Mouse (Mus musculus) limb, embryonic 11.5 days (tissue): ENCODE data around the gene Frat2. TPM values are rescaled to one million over a fixed set of nuclear protein-coding genes. Genes with fewer than 3 reads are reported as not detected.

Source experiments
- ATAC-seq: fragments of 200-750 bp; cut with Nextera tagmentation; 2 replicates; pipeline ENCODE4 v1.8.0; 2017; ENCODE audit warnings: low read depth; ENCODE audit not compliant: insufficient number of reproducible peaks, low FRiP score, low TSS enrichment
- DNase-seq: peaks from one replicate; pipeline ENCODE4 v3.0.0-alpha.2; 2015; ENCODE audit warnings: low spot score
- H3K27ac ChIP-seq: fragments of 300-500 bp; sonication (generic); replicated peaks from 2 replicates; pipeline ENCODE4 v1.5.1; 2014; ENCODE audit warnings: low read depth, mild to moderate bottlenecking, low read length
- H3K27me3 ChIP-seq: fragments of 300-500 bp; sonication (generic); 2 replicates; pipeline ENCODE4 v1.6.1; 2014; ENCODE audit warnings: mild to moderate bottlenecking, low read length, mixed read lengths; ENCODE audit not compliant: control insufficient read depth, insufficient read depth
- H3K36me3 ChIP-seq: fragments of 300-500 bp; sonication (generic); 2 replicates; pipeline ENCODE4 v1.6.1; 2014; ENCODE audit warnings: mild to moderate bottlenecking, low read length, moderate library complexity, mixed read lengths; ENCODE audit not compliant: control insufficient read depth, insufficient read depth
- H3K4me1 ChIP-seq: fragments of 300-500 bp; sonication (generic); 2 replicates; pipeline ENCODE4 v1.6.1; 2014; ENCODE audit warnings: low read length, mixed read lengths; ENCODE audit not compliant: control insufficient read depth, insufficient read depth
- H3K4me2 ChIP-seq: fragments of 300-500 bp; sonication (generic); 2 replicates; pipeline ENCODE4 v1.6.1; 2014; ENCODE audit warnings: low read depth, mild to moderate bottlenecking, moderate library complexity; ENCODE audit not compliant: severe bottlenecking
- H3K4me3 ChIP-seq: fragments of 300-500 bp; sonication (generic); 2 replicates; pipeline ENCODE4 v1.5.1; 2014; ENCODE audit warnings: low read depth, low read length
- H3K9ac ChIP-seq: fragments of 300-500 bp; sonication (generic); 2 replicates; pipeline ENCODE4 v1.6.1; 2014; ENCODE audit warnings: mild to moderate bottlenecking, low read length
- H3K9me3 ChIP-seq: fragments of 300-500 bp; sonication (generic); 2 replicates; pipeline ENCODE4 v1.6.1; 2016; ENCODE audit warnings: low read length; ENCODE audit not compliant: control insufficient read depth
- WGBS: fragments of 180-500 bp; shearing (Covaris S2); extraction: QIAGEN DNeasy Blood & Tissue Kit; methylation state at CpG from one replicate; pipeline ENCODE4 v1.1.7; 2014; 5-methylcytosine and 5-hydroxymethylcytosine counted together
- polyA plus RNA-seq: library from polyadenylated mRNA; unstranded; fragments of >200 nt; fragmentation: Nextera tagmentation; extraction: Ambion mirVana; gene quantifications from 2 replicates; pipeline ENCODE4 v1.2.1, GENCODE M21; 2014

The Frat2 gene
- polyA plus RNA-seq, 1 experiment from 2014 or later: 2.4 TPM

DNA sequence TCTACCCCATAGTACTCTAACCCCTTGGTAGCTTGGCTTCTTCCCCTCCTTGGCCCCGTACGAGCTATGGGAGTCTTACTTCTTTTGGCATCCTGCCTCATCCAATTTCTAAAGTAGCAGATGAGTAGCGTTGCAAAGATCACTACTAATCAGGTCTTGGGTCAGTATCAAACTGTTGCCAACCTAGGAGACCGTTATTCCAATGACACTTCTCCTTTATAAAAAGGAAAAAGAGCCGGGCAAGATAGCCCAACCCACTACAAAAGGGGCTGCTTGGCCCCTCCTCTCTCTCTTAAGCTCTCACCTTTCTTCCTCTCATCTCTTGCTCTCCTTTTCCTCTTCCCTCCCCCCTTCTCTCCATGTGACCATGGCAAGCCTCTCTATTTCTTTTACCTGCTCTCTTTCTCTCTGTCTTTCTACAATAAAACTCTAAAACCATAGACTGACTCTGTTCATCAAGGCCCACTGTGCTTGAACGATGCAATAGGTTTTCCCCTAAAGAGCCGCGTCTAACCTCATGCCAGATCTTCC is 39.8 kb downstream of the Frat2 start:
- no peak overlapping the region for H3K27ac ChIP-seq
- no peak overlapping the region for H3K9ac ChIP-seq
- DNase-seq: no peak
- H3K4me1 ChIP-seq: no peaks in the 10 kb centered on the region
- ATAC-seq: no peak
- H3K4me2 ChIP-seq: no peak overlapping the region
- H3K27me3 ChIP-seq: no peaks in the 10 kb centered on the region
- no peak overlapping the region for H3K4me3 ChIP-seq
- H3K36me3 ChIP-seq: no peaks in the 10 kb centered on the region
- no peaks in the 10 kb centered on the region; the same call in 1 of the 2 replicates for H3K9me3 ChIP-seq
- 88% methylated on average over 8 of the region's 8 CpGs for WGBS

- Histone ChIP-seq H3K36me3 (no peaks in the 10 kb centered on the region), H3K4me3 (no peak overlapping the region), H3K4me2 (no peak overlapping the region), H3K27ac (no peak overlapping the region), H3K27me3 (no peaks in the 10 kb centered on the region), H3K9ac (no peak overlapping the region), H3K9me3 (no peaks in the 10 kb centered on the region; the same call in 1 of the 2 replicates), H3K4me1 (no peaks in the 10 kb centered on the region)
- WGBS: 92% methylated on average over 9 of the region's 9 CpGs
- ATAC-seq (no peak), DNase-seq (no peak)
Observed at GRCm38 (mm10) chr19:41807497-41807896, 40.4 kb downstream of the Frat2 start.

- H3K9ac ChIP-seq: no peak overlapping the region
- no peak overlapping the region for H3K4me3 ChIP-seq
- WGBS: 85% methylated on average over 4 of the region's 4 CpGs
- no peaks in the 10 kb centered on the region for H3K36me3 ChIP-seq
- no peak overlapping the region for H3K4me2 ChIP-seq
- H3K4me1 ChIP-seq: peaks cover under 1% of the 10 kb centered on the region; the same call in 1 of the 2 replicates
- H3K27me3 ChIP-seq: no peaks in the 10 kb centered on the region
- DNase-seq (no peak), ATAC-seq (no peak)
- no peaks in the 10 kb centered on the region; the same call in 1 of the 2 replicates for H3K9me3 ChIP-seq
- H3K27ac ChIP-seq: no peak overlapping the region
Observed at GRCm38 (mm10) chr19:41805831-41806230, 42.1 kb downstream of the Frat2 start.

GRCm38 (mm10) chr19:41803322-41803721 is 44.6 kb downstream of the Frat2 start:
- Histone ChIP-seq H3K36me3 (no peaks in the 10 kb centered on the region), H3K4me1 (peaks cover 8% of the 10 kb centered on the region), H3K27ac (no peak overlapping the region), H3K4me3 (no peak overlapping the region), H3K27me3 (no peaks in the 10 kb centered on the region), H3K4me2 (no peak overlapping the region), H3K9me3 (no peaks in the 10 kb centered on the region; the same call in 1 of the 2 replicates), H3K9ac (no peak overlapping the region)
- DNase-seq (no peak), ATAC-seq (no peak)
- 50% methylated on average over 7 of the region's 7 CpGs for WGBS

DNA sequence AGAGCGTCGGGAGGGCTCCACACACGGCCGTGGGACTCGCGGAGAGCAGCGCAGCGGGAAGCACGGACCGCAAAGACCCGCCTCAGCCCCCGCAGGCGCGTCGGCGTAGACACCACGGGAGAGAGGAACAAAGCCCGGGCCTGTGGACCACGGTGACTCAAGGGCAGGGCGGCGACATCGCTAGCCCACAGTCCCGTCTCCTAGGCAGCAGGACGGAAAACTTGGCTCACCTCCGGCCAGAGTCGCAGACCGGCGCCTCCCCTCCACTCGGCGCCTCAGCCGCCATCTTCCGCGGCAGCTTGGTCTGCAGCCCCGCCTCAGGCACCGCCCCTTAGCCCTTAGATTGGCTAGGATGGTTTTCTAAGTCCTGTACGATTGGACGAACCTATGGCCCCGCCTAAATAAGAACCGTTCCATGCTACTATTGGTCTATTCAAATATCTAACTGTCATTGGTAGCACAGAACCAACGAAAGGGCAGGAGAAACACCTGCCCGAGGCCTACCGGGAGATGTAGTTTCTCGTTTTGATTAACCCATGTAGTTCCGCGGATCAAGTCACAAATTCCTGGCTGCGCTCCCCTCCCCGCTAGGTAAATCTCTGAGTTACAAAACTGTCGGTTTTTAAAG is 46.1 kb downstream of the Frat2 start, which contains the start of gene Arhgap19:
Arhgap19 (minus strand) TSS at position 306 of the 628 bp plus-strand sequence.
- Histone ChIP-seq H3K4me2 (peak within 1 kb of the TSS; percentile 76), H3K27me3 (no peaks in the 10 kb centered on the region), H3K9ac (peak within 1 kb of the TSS; percentile 95), H3K27ac (peak within 1 kb of the TSS; percentile 68; the same call in 1 of the 2 replicates), H3K9me3 (no peaks in the 10 kb centered on the region; the same call in 1 of the 2 replicates), H3K36me3 (no peaks in the 10 kb centered on the region; the same call in 1 of the 2 replicates), H3K4me1 (peaks cover 8% of the 10 kb centered on the region), H3K4me3 (peak within 1 kb of the TSS; percentile 97)
- ATAC-seq (peak; percentile 99), DNase-seq (peak; percentile 90)
- under 1% methylated on average over 48 of the region's 48 CpGs for WGBS

DNA sequence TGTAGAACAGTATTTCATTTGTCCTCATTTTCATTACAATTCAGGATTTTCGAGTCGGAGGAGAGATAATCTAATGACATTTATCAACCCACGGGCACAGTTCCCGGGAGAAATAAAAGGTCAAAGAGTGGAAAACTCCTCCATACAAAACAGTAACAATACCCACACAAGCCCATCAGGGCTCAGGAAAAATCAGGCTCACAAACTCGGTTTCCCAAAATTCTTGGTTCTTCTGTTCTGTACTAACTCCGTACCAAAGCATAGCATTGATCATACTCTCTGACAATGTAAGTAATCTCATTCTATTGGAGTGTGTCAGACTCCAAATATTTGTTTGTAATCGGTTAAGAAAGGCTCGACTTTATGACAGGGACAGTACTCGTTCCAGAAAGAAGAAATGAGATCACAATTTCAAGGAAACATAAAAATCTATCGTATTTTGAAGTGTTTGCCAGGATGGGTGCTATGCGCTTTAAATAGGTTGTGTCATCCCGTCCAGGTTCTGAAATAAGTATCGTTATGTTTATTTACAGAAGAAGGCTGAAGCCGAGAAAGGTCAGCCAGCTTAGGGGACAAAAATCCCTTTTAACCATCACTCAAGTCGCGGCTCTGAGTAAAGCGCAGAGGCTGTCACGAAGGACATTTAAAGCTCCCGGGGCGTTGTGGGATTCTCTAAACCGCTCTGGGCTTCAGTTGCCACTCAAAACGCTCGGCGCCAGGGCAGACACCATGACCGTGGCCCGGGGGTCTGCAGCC is 46.8 kb downstream of the Frat2 start:
- Histone ChIP-seq H3K27me3 (no peaks in the 10 kb centered on the region), H3K36me3 (no peaks in the 10 kb centered on the region; the same call in 1 of the 2 replicates), H3K9ac (peak overlapping the region; percentile 95), H3K4me2 (peak overlapping the region; percentile 76), H3K9me3 (no peaks in the 10 kb centered on the region; the same call in 1 of the 2 replicates), H3K4me3 (peak overlapping the region; percentile 97), H3K27ac (peak overlapping the region; percentile 68; the same call in 1 of the 2 replicates), H3K4me1 (peaks cover 8% of the 10 kb centered on the region)
- no peak for DNase-seq
- WGBS: 10% methylated on average over 26 of the region's 26 CpGs
- no peak for ATAC-seq

GRCm38 (mm10) chr19:41800451-41800850 is 47.5 kb downstream of the Frat2 start:
- Histone ChIP-seq H3K36me3 (no peaks in the 10 kb centered on the region; the same call in 1 of the 2 replicates), H3K27ac (no peak overlapping the region), H3K9me3 (no peaks in the 10 kb centered on the region; the same call in 1 of the 2 replicates), H3K4me2 (peak overlapping the region; percentile 76), H3K4me3 (peak overlapping the region; percentile 97; the same call in 1 of the 2 replicates), H3K4me1 (peaks cover 8% of the 10 kb centered on the region), H3K27me3 (no peaks in the 10 kb centered on the region), H3K9ac (peak overlapping the region; percentile 95; the same call in 1 of the 2 replicates)
- 56% methylated on average over 6 of the region's 6 CpGs for WGBS
- no peak for ATAC-seq
- DNase-seq: no peak

GRCm38 (mm10) chr19:41797536-41797935 is 50.4 kb downstream of the Frat2 start:
- Histone ChIP-seq H3K36me3 (no peaks in the 10 kb centered on the region; the same call in 1 of the 2 replicates), H3K4me3 (no peak overlapping the region), H3K27me3 (no peaks in the 10 kb centered on the region), H3K4me2 (no peak overlapping the region), H3K4me1 (peaks cover 8% of the 10 kb centered on the region), H3K9me3 (no peaks in the 10 kb centered on the region), H3K27ac (no peak overlapping the region), H3K9ac (no peak overlapping the region)
- ATAC-seq: no peak
- DNase-seq: no peak
- WGBS: 94% methylated on average over 6 of the region's 6 CpGs
